Mouse (Mus musculus) megakaryocyte, embryonic 14.5 days (primary cell): ENCODE results near the gene Xylt2.

Experiments
- FLI1 ChIP-seq: IDR thresholded peaks from 2 replicates; pipeline ENCODE4 v1.6.1; 2012; ENCODE audit warnings: low read length, inconsistent platforms, mixed read lengths
- GATA1 ChIP-seq: IDR thresholded peaks from 3 replicates; pipeline ENCODE4 v1.6.1; 2012; ENCODE audit warnings: mixed read lengths, low read length, inconsistent platforms, borderline replicate concordance

- no peak for TF ChIP-seq GATA1
- no peak for TF ChIP-seq FLI1
Observed at GRCm38 (mm10) chr11:94617646-94618045, 59.7 kb downstream of the Xylt2 start.
